Mouse (Mus musculus): ENCODE measurements around the gene Gsta4. TPM values are rescaled to one million over a fixed set of nuclear protein-coding genes. Genes with fewer than 3 reads are reported as not detected.
"Not testable (repeated sequence)": the region's sequence is repeated elsewhere in the genome, so short reads cannot be mapped to it uniquely, and the experiment has no call there.

The Gsta4 gene
- polyA plus RNA-seq (2014; fragmentation: Nextera tagmentation; extraction: Ambion mirVana) = 11.1 and 15.5 TPM in 2 replicates

GRCm38 (mm10) chr9:78182474-78182873 lies at the start of gene Gsta4:
TSS of gene Gsta4 (plus strand) at chr9:78182774.
- H3K4me1 ChIP-seq (ENCODE audit: control insufficient read depth, insufficient read depth, low read length); H3K36me3 ChIP-seq (ENCODE audit: control insufficient read depth, insufficient read depth, low read length); H3K27me3 ChIP-seq (ENCODE audit: control insufficient read depth, insufficient read depth, low read length); H3K27ac ChIP-seq (replicated peaks; ENCODE audit: low read depth, low read length); DNase-seq; H3K4me3 ChIP-seq (replicated peaks; ENCODE audit: low read depth, low read length); H3K9me3 ChIP-seq (ENCODE audit: control insufficient read depth, low read length); H3K4me2 ChIP-seq (ENCODE audit: low read length); ATAC-seq (ENCODE audit: low FRiP score, low TSS enrichment); H3K9ac ChIP-seq (replicated peaks; ENCODE audit: low read length): not testable (repeated sequence)
- WGBS = 95% methylated on average over 4 of the region's 7 CpGs

- DNase-seq (no peak), ATAC-seq (ENCODE audit: low FRiP score, low TSS enrichment) (no peak)
- Histone ChIP-seq H3K4me2 (ENCODE audit: low read length) (no peak overlapping the region), H3K36me3 (ENCODE audit: control insufficient read depth, insufficient read depth, low read length) (peaks cover 63% of the 10 kb centered on the region), H3K27me3 (ENCODE audit: control insufficient read depth, insufficient read depth, low read length) (no peaks in the 10 kb centered on the region), H3K4me1 (ENCODE audit: control insufficient read depth, insufficient read depth, low read length) (no peaks in the 10 kb centered on the region), H3K9me3 (ENCODE audit: control insufficient read depth, low read length) (no peaks in the 10 kb centered on the region), H3K27ac (replicated peaks; ENCODE audit: low read depth, low read length) (no peak overlapping the region), H3K9ac (replicated peaks; ENCODE audit: low read length) (no peak overlapping the region), H3K4me3 (replicated peaks; ENCODE audit: low read depth, low read length) (no peak overlapping the region)
- WGBS = 73% methylated on average over 7 of the region's 7 CpGs
These were observed 46.9 kb upstream of the Gsta4 start for GRCm38 (mm10) chr9:78135658-78136057.

- DNase-seq = no peak
- WGBS = 95% methylated on average over 9 of the region's 9 CpGs
- Histone ChIP-seq H3K27ac (replicated peaks; ENCODE audit: low read depth, low read length) (no peak overlapping the region), H3K9me3 (ENCODE audit: control insufficient read depth, low read length) (0 out of 2 replicates have a peak, but pooled peaks cover 4% of the 10 kb centered on the region), H3K9ac (replicated peaks; ENCODE audit: low read length) (no peak overlapping the region), H3K4me1 (ENCODE audit: control insufficient read depth, insufficient read depth, low read length) (no peaks in the 10 kb centered on the region), H3K27me3 (ENCODE audit: control insufficient read depth, insufficient read depth, low read length) (no peaks in the 10 kb centered on the region), H3K4me3 (replicated peaks; ENCODE audit: low read depth, low read length) (no peak overlapping the region), H3K36me3 (ENCODE audit: control insufficient read depth, insufficient read depth, low read length) (peaks cover 66% of the 10 kb centered on the region), H3K4me2 (ENCODE audit: low read length) (no peak overlapping the region)
- no peak for ATAC-seq (ENCODE audit: low FRiP score, low TSS enrichment)
These were observed 44.4 kb upstream of the Gsta4 start for GRCm38 (mm10) chr9:78138044-78138676.

- Histone ChIP-seq H3K4me3 (replicated peaks; ENCODE audit: low read depth, low read length) (no peak overlapping the region), H3K9ac (replicated peaks; ENCODE audit: low read length) (no peak overlapping the region), H3K9me3 (ENCODE audit: control insufficient read depth, low read length) (0 out of 2 replicates have a peak, but pooled peaks cover 4% of the 10 kb centered on the region), H3K36me3 (ENCODE audit: control insufficient read depth, insufficient read depth, low read length) (peaks cover 69% of the 10 kb centered on the region), H3K4me1 (ENCODE audit: control insufficient read depth, insufficient read depth, low read length) (no peaks in the 10 kb centered on the region), H3K27ac (replicated peaks; ENCODE audit: low read depth, low read length) (no peak overlapping the region), H3K27me3 (ENCODE audit: control insufficient read depth, insufficient read depth, low read length) (no peaks in the 10 kb centered on the region), H3K4me2 (ENCODE audit: low read length) (no peak overlapping the region)
- ATAC-seq (ENCODE audit: low FRiP score, low TSS enrichment) = no peak
- 95% methylated on average over 4 of the region's 4 CpGs for WGBS
- DNase-seq = no peak
These were observed 43.1 kb upstream of the Gsta4 start for GRCm38 (mm10) chr9:78139463-78139862.

GRCm38 (mm10) chr9:78146099-78146498 lies 36.5 kb upstream of the Gsta4 start:
- ATAC-seq (ENCODE audit: low FRiP score, low TSS enrichment) = no peak
- no peak overlapping the region for H3K4me3 ChIP-seq (replicated peaks; ENCODE audit: low read depth, low read length)
- H3K27me3 ChIP-seq (ENCODE audit: control insufficient read depth, insufficient read depth, low read length) = no peaks in the 10 kb centered on the region
- 0 out of 2 replicates have a peak, but pooled peaks cover 3% of the 10 kb centered on the region for H3K4me1 ChIP-seq (ENCODE audit: control insufficient read depth, insufficient read depth, low read length)
- 0 out of 2 replicates have a peak, but pooled peaks cover 4% of the 10 kb centered on the region for H3K9me3 ChIP-seq (ENCODE audit: control insufficient read depth, low read length)
- peak overlapping the region; percentile 14; the same call in 1 of the 2 replicates for H3K27ac ChIP-seq (replicated peaks; ENCODE audit: low read depth, low read length)
- H3K9ac ChIP-seq (replicated peaks; ENCODE audit: low read length) = no peak overlapping the region
- DNase-seq = no peak
- peaks cover 67% of the 10 kb centered on the region for H3K36me3 ChIP-seq (ENCODE audit: control insufficient read depth, insufficient read depth, low read length)
- H3K4me2 ChIP-seq (ENCODE audit: low read length) = no peak overlapping the region
- WGBS = 61% methylated on average over 4 of the region's 4 CpGs

- no peak overlapping the region for H3K9ac ChIP-seq (replicated peaks; ENCODE audit: low read length)
- 0 out of 2 replicates have a peak, but pooled peaks cover 3% of the 10 kb centered on the region for H3K4me1 ChIP-seq (ENCODE audit: control insufficient read depth, insufficient read depth, low read length)
- ATAC-seq (ENCODE audit: low FRiP score, low TSS enrichment) (peak; percentile 53; the same call in 1 of the 2 replicates), DNase-seq (peak; percentile 51)
- H3K36me3 ChIP-seq (ENCODE audit: control insufficient read depth, insufficient read depth, low read length) = peaks cover 67% of the 10 kb centered on the region
- no peak overlapping the region for H3K4me3 ChIP-seq (replicated peaks; ENCODE audit: low read depth, low read length)
- H3K27ac ChIP-seq (replicated peaks; ENCODE audit: low read depth, low read length) = no peak overlapping the region; the same call in 1 of the 2 replicates
- H3K4me2 ChIP-seq (ENCODE audit: low read length) = no peak overlapping the region
- 71% methylated on average over 6 of the region's 6 CpGs for WGBS
- no peaks in the 10 kb centered on the region for H3K27me3 ChIP-seq (ENCODE audit: control insufficient read depth, insufficient read depth, low read length)
- 0 out of 2 replicates have a peak, but pooled peaks cover 4% of the 10 kb centered on the region for H3K9me3 ChIP-seq (ENCODE audit: control insufficient read depth, low read length)
These were observed 35.9 kb upstream of the Gsta4 start for GRCm38 (mm10) chr9:78146627-78147026.

GRCm38 (mm10) chr9:78148149-78148548 lies 34.4 kb upstream of the Gsta4 start:
- Histone ChIP-seq H3K9ac (replicated peaks; ENCODE audit: low read length) (no peak overlapping the region), H3K4me1 (ENCODE audit: control insufficient read depth, insufficient read depth, low read length) (0 out of 2 replicates have a peak, but pooled peaks cover 3% of the 10 kb centered on the region), H3K9me3 (ENCODE audit: control insufficient read depth, low read length) (no peaks in the 10 kb centered on the region), H3K27ac (replicated peaks; ENCODE audit: low read depth, low read length) (no peak overlapping the region), H3K4me2 (ENCODE audit: low read length) (no peak overlapping the region), H3K36me3 (ENCODE audit: control insufficient read depth, insufficient read depth, low read length) (peaks cover 63% of the 10 kb centered on the region), H3K27me3 (ENCODE audit: control insufficient read depth, insufficient read depth, low read length) (no peaks in the 10 kb centered on the region), H3K4me3 (replicated peaks; ENCODE audit: low read depth, low read length) (no peak overlapping the region)
- ATAC-seq (ENCODE audit: low FRiP score, low TSS enrichment) = no peak
- WGBS = 92% methylated on average over 6 of the region's 6 CpGs
- no peak for DNase-seq

GRCm38 (mm10) chr9:78149770-78150169 lies 32.8 kb upstream of the Gsta4 start:
- not testable (repeated sequence) for H3K4me1 ChIP-seq (ENCODE audit: control insufficient read depth, insufficient read depth, low read length); H3K4me2 ChIP-seq (ENCODE audit: low read length); DNase-seq; H3K27ac ChIP-seq (replicated peaks; ENCODE audit: low read depth, low read length); ATAC-seq (ENCODE audit: low FRiP score, low TSS enrichment); H3K27me3 ChIP-seq (ENCODE audit: control insufficient read depth, insufficient read depth, low read length); H3K9ac ChIP-seq (replicated peaks; ENCODE audit: low read length); H3K9me3 ChIP-seq (ENCODE audit: control insufficient read depth, low read length); H3K4me3 ChIP-seq (replicated peaks; ENCODE audit: low read depth, low read length)
- peaks cover 64% of the 10 kb centered on the region for H3K36me3 ChIP-seq (ENCODE audit: control insufficient read depth, insufficient read depth, low read length)
- WGBS = 92% methylated on average over 2 of the region's 2 CpGs
